Mouse (Mus musculus): ENCODE measurements around the gene Mdm4.

Gene Mdm4

DNA sequence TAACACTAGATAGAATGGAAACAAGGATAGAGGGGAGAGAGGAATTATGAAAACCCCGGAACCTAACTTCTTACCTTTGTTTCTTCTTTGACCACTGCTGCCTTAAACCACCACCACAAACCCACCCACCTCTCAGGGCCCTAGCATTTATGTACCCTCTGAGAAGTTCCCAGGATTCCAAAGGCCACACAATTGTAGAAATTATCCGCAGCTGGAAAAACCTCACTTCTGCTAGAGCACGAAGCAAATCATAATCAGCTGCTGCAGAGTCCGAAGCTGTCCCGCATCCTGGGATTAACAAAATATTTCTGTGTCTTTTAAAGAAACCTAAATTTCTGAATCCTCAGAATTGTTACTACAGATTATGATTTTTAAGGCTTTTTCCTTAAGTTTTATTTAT, at the start of gene Mdm4:
Gene Mdm4 (minus strand): TSS at position 101 of the 400 bp plus-strand sequence.
- in situ Hi-C loops (cut with MboI, MseI): loop anchor here (25.0 kb wide), 1 partner anchor 1057 kb away; the partner anchor contains the start of gene Btg2

DNA sequence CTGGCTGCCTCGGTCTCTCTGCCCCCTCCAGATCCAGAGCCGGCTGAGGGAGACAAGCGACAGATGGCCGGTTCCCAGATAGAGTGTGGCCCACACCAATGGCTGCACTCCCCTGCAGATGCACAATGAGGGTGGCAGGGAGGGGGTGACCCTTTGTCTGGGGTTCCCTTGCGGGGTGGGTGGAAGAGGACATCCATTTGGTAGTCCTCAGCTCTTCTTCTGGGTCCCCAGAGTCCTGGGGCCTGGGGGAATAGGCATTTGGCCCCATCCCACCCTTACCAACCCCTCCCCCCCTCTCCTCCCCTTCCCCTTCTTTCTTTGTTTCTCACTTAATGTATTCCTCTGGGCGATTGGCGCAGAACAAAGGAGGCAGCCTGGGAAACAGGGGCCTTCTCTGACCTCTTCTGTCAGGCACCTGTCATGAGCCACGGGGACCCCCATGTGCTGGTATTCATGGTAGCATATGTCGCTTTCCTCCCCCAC, 49.8 kb upstream of the Mdm4 start:
- in situ Hi-C loops (cut with MboI, MseI): no loop called here

DNA sequence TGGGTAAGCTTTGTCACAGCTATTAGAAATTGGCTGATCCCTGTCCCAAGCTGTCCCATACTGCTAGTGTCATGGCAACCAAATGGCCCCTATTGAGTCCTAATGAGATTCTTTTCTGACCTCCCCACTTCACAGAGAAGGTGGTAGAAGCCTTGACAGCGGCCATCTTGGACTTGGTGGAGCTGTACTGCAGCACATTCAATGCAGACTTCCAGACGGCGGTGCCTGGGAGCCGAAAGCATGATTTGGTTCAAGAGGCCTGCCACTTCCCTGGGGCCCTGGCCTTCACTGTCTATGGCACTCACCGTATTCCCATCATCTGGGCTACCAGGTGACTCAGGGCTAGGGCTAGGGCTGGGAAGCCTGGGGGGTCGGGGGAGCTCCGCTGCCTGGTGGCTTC, 49.1 kb upstream of the Mdm4 start:
- in situ Hi-C loops (cut with MboI, MseI): no loop called here

DNA sequence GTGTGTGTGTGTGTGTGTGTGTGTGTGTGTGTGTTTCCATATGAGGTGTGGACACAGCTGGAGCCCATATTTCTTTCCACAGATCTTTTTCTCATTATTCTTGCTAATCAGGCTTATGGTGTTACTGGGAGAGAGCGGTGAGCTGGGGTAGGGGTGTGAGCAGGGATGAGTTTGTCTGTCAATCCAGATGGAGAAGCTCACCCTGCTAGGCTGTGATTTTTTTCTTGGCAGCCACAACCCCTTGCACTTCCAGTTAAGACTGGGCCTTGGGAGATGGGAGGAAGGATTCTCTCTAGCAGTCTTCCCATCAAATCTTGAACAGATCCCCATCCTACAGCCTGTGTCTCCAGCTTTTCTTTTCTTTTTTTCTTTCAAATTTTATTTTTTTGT, 48.0 kb upstream of the Mdm4 start:
- in situ Hi-C loops (cut with MboI, MseI): no loop called here

DNA sequence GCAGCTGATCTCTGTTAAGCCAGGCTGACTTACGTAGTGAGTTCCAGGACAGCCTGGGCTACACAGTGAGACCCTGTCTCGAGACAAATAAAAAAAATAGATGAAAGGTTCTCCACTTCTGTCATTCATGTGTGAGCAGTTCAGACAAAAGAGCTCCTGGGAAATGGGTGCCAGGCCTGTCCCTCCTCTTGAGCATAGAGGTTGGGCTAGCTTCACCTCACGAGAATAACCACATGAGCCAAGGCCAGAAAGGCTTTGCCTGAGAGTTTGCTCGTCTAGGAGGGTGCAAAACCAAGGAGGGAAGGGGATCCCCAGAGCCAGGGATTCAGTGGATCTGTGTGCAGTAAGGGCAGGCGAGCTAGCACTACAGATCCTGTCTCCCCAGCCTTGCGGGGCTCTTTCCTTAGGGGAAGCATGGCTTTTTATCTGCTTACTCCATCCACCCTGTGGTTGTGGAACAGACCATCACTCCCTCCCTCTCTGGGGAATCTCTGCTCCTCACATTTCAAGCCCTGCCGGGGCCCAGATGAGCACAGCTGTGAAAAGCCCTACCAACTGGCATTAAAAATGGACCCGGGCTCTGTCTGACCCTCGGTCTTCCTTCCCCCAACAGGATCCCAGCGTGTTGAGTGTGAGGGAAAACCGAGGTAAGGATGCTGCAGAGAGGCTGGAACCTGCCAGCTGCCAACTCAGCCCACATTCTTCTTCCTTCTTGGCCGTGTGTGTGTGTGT, 47.4 kb upstream of the Mdm4 start:
- in situ Hi-C loops (cut with MboI, MseI): no loop called here

DNA sequence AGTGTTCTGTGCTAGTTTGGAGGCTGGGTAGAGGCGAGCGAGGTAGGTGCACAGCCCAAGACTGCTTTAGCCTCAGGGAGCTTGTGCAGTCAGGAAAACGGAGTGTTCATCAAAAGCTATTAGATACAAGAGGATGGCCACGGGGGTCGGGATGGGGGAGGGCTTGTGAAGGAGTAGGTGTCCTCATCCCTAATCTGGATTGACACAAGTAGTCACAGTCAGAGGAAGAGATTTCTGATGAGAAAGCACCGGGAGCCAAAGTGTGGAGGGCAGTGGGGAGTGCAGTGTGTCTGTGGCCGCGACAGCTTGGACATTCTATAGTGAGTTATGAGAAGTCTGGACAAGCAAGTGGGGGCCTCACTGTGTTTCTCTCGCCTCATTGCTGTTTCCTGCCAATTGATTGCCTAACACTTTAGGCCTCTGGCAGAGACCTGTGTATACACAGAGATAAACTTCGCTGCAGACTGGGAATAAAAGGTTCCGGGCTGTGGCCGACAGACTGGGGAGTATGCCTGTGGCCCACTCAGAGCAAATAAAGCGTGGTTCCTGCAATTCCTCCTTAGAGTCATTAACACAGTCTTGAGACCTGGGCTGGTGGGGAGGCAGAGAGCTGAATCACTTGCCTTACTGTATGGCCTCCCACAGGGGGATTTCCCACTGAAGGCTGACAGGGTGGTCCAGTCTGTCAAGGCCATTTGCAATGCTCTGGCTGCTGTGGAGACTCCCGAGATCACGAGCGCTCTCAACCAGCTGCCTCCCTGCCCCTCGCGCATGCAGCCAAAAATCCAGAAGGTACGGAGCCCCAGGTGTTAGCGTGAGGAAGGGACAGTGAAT, 46.5 kb upstream of the Mdm4 start:
- in situ Hi-C loops (cut with MboI, MseI): no loop called here

DNA sequence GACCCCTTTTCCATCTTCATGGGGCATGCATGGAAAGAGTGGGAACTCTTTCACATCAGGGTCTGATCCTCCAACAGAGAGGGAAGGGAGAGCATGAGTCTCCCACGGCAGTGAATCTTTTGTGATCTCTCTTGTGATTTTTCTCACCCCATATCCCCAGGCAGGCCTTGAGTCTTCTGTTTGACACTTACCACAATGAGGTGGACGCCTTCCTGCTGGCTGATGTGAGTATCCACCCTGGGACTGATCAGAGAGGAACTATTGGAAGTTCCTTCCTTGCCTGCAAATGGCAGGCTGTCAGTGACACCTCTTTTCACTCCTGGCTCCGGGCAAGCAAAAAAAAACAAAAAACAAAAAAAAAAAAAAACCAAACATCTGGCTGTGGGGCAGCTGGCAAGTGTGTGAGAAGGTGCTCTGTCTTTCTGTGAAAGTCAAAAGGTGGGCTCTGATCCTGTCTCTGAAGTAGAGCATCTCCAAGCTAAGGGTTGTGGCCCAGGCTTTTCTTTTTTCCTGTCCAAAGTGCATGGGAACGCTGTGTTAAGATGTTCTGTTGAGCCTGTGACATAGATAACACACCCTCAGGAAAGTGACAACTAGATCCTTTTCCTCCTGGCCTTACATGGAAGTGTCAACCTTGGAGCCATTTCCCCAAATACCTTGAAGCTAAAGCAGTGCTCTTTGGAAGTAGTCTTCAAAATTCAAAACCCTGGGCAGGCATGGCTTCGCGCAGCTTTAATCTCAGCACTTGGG, 45.5 kb upstream of the Mdm4 start:
- in situ Hi-C loops (cut with MboI, MseI): no loop called here

DNA sequence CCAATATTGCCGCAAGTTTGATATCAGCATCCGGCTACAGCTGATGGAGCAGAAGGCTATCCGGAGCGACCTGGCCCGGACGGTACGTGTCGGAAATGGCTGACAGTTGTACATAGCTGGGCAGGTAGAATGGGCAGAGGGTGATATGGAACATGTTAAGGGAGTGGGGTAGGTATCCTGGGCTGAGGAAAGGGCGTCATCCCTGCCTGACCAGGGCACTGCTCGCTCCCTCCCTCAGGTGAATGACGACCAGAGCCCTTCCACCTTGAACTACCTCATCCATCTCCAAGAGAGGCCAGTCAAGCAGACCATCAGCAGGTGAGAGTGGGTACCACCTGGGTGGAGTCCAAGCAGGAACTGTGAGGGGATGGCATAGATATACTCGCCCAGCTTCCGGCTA, 44.2 kb upstream of the Mdm4 start:
- in situ Hi-C loops (cut with MboI, MseI): no loop called here

DNA sequence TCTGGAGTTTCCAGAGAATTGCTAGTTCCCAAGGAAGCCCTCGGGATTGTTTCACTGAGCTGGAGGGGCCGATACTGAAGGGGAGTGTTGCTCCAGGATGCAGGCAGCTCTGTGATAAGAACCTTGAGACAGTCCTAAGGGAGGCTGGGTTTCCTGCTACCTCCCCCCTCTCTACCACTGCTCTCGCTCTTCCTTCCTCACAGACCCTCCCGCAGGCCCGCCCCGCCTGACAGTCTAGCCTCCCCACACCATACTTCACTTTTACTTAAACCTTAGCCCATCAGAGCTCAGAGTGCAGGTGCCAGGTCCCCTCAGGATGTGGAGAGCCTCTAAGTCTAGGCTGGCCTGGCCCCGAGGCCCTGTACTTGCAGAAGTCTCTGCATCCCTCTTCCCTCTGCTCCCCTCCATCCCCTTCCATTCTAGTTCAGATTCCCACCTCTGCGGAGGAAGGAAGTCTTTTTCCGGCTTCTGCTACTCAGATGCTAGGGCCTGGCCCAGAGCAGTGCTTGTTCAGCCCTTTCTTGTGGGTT, 43.0 kb upstream of the Mdm4 start:
- in situ Hi-C loops (cut with MboI, MseI): no loop called here

DNA sequence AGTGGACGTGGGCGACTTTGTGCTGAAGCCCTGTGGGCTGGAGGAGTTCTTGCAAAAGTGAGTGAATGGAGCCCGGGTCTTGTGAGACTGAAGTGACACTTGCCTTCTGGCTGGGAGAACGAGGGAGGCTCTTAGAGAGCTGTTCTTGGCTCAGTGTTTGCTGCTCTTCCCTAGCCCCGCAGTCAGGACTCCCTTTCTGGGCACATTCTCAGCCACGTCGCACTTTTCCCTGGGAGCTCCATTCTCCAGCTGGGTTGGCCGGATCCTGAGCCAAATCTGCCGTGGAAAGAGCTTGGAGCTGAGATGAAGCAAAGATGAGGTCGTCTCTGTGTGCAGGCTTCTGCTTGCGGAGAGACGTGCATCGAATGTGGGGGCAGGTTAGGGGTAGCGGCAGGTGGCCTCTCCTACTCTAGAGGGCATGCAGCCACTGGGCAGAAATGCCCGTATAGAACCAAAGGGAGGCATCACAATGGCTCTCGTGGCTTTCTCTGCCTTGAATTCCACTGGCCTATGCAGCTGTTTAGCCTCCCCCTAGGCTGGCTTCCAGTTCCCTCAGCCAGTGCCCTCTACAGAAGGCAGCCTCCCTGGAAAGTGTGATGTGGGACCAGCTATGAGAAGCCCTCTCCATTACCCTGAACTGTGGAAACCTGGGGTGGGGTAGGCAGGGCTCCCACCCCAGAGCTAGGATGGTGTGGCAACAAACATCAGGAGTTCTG, 41.5 kb upstream of the Mdm4 start:
- in situ Hi-C loops (cut with MboI, MseI): no loop called here

DNA sequence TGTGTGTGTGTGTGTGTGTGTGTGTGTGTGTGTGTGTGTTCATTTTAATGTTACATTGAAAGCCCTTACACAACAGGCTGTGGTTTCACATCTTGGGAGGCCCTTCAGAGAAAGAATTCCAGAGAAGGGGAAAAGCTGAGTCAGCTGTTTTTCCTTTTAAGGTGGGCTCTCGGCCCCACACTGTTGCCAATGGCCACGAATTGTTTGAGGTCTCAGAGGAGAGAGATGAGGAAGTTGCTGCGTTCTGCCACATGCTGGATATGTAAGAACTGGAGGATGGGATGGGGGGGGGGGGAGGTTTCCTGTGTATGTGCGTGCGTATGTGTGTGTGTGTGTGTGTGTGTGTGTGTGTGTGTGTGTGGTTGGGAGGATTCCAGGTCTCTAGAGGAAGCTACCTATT, 39.8 kb upstream of the Mdm4 start:
- in situ Hi-C loops (cut with MboI, MseI): no loop called here

DNA sequence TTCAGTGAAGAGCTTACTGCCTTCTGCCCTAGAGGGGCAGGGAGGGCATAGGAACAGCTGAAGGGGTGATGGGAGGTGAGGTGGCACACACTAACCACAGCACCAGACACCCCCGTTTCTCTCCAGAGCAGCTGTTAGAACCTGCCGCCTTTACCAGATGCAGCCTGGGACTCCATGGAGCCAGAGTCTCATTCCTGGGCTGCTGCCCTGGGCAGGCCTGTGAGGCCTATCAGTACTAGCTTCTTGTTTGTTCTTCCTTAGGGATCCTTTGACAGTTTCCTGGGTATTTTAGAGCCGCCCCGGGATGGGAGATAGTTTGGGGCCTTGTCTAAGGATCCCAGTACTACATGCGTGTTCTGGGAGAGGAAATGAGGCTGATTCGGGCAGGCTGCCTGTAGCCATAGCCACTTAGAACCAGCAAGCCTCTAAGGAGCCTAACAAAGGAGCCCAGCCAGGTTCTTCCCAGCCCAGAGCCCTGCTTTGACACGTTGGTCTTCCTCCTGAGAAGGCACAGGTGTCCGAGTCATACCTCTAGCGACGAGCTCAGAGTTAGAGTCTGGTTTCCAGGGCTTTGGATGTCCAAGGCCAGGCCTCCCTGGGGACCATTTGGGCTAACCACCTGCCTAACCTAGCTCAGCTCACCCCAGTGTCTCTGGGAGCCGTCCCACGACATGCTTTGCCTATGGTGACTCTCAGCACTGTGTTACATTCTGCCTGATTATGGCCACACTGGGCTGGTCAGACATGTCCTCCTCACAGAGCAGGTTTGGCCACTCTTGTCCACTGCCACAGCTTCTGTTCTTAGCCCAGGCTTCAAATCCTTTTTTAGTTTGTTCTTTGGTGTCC, 39.1 kb upstream of the Mdm4 start:
- in situ Hi-C loops (cut with MboI, MseI): loop anchor here (10.0 kb wide), 1 partner anchor 1815 kb away; no protein-coding TSS in a partner anchor

DNA sequence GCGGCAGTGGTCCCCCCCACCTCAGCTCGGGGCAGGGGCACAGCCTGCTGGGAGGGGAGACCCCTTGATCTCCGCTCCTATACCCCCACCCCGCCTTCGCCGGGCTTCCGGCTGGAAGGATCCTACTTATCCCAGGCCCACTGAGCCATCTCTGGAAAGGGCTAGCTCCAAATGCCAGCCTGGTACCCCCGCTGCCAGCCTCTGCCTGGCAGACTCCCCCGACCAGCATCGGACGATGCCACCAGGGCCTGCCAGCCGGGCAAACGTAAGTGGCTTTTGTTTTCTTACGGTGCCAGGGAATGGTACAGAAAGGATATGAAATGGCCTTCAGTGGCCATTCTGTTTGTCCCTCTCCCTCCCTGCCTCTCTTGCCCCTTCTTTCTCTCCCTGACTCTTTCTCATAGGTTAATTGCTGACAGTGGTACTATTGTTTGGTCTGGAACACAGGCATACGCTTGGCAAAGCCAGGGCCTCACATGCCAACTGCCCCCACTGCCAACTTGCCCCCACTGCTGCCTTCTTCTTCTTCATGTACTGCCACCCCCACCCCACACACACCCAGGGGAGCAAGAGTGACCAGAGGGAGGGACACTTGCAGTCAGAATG, 38.4 kb upstream of the Mdm4 start:
- in situ Hi-C loops (cut with MboI, MseI): loop anchor here (10.0 kb wide), 1 partner anchor 1816 kb away; no protein-coding TSS in a partner anchor

DNA sequence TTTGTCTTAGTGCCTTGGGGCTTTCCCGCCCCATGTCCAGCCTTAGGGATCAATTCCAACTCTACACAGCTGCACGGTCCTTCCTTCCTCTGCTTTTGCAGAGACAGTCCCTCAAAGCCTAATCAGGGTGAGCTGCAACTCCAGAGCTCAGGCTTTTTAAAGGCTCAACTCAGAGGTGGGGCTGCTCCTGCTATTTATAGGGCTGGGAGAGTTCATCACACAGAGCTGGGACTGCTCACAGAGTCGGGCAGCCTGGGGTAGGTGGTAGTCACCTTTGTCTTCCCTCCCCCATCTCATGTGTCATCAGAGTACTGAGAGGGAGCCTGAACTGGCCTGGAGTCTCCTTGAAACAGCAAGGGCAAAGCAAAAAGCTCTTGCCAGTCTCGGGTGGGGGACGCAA, 37.9 kb upstream of the Mdm4 start:
- in situ Hi-C loops (cut with MboI, MseI): loop anchor here (10.0 kb wide), 1 partner anchor 1817 kb away; no protein-coding TSS in a partner anchor

DNA sequence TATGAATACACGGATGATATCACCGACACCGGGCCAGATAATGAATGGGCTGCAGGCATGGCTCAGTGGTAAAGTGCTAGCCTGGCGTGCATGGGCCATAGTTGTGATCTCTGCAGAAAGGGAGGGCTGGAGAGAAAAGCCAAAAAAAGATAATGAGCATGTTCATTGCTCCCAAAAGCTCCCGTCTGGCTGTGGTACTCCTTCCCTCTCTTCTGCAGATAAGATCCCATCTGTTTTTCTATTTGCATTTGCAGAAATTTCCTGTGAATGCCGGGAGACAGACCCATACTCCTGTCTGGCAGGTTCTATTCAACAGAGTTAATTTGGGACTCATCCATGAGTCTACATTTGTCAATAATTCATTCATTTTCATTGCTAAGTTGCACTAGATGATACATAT, 32.8 kb upstream of the Mdm4 start:
- in situ Hi-C loops (cut with MboI, MseI): loop anchor here (10.0 kb wide), 1 partner anchor 1822 kb away; no protein-coding TSS in a partner anchor

DNA sequence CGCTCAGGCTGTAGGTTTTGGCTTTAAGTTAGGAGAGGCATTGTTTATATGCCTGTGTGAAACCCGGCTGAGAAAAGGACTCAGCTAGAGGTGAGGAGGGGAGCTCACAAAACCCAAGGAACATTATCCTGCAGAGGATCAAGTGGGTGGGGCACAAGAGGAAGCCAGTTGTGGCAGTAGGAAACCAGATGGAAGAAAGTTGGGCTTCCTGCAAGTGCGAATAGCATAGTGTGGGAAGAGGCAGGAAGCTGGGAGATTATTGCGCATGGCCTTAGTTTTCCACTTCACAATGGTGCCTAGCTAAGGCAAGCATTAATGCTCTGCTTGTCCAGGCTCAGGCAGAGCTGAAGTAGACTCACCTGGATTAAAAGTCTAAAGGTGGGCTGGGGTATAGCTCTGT, 30.3 kb upstream of the Mdm4 start:
- in situ Hi-C loops (cut with MboI, MseI): loop anchor here (10.0 kb wide), 1 partner anchor 1824 kb away; no protein-coding TSS in a partner anchor

DNA sequence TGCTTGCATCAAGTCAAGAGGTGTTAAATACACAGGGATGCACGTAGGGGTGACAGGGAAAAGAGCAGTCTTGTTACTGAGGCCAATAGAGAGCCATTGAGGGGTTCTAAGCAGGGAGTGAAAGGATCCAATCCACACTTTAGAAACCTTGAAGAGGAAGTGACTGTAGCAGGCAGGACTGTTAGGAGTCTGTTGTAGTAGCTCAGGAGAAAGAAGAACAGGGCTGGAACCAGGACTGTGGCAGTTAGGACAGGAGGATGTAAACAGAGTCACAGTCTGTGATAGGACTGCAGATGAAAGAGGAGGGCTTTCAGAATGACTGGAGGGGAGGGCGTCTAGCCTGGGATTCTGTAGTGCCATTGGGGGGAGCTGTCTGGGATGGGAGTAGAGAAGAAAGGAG, 29.2 kb upstream of the Mdm4 start:
- in situ Hi-C loops (cut with MboI, MseI): no loop called here

DNA sequence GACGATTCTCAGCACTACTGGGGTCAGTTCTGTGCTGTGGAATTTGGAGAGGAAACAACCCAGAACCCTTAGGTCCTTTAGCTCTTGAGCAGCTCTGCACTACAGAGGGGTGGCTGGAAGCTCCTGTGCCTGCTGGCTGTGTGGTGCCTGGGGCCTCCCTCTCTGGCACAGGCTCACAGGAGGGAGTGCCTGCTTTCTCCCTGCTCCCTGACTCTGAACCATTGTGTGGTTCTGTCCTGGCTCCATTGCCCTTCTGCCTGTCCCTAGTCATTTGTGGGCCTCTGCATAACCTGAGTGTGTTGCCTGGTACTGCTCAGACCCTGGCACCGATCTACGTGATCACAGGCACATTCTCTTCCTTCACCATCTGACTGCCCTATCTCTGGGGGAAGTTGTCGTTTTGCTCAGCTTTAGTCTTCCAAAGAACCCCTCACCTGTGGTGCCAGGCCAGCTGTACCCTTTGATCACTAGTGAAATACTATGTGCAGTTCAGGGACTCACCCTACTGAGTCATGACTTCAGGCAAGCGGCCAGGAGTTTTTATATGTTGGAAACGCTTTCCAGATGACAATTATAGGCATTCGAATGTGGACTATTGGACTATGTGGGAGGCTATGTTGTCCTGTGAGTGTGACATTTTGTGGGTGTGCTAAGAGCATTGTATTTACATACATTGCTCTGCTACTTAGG, 27.1 kb upstream of the Mdm4 start:
- in situ Hi-C loops (cut with MboI, MseI): no loop called here

DNA sequence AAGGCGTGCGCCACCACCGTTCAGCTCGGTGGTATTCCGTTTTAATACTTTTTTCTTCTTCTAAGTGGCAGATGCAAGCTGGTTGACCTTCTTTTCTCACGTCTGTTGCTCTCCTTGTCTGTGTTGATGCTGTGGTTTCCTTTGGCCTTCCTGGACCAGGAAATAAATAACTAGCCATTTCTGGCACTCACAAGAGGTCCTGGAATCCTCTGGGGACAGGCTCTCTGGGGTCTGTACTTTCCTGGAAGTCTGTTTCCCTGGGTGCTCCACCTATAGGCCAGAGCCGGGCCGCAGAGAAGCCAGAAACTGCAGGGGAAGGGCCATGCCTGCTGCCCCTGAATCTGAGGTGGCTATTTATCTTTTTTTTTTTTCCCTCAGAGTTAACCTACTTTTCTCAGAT, 24.0 kb upstream of the Mdm4 start:
- in situ Hi-C loops (cut with MboI, MseI): loop anchor here (5.0 kb wide), 1 partner anchor 38 kb away; no protein-coding TSS in a partner anchor

Data from T-helper 2 cell (primary cell).